Mouse (Mus musculus) limb, embryonic 14.5 days (tissue): ENCODE measurements around the gene Tnfsf12. TPM values are rescaled to one million over a fixed set of nuclear protein-coding genes. Genes with fewer than 3 reads are reported as not detected.
A peak's percentile ranks its signal among the peaks of the same experiment; 100 is the strongest.

Experiments used
- ATAC-seq: fragments of 200-750 bp; cut with Nextera tagmentation; 2 replicates; pipeline ENCODE4 v1.8.0; 2017; ENCODE audit warnings: low read depth, moderate number of reproducible peaks, moderate TSS enrichment; ENCODE audit not compliant: low FRiP score
- DNase-seq: peaks from one replicate; pipeline ENCODE4 v3.0.0-alpha.2; 2015; ENCODE audit warnings: low spot score
- H3K27ac ChIP-seq: fragments of 300-500 bp; sonication (generic); replicated peaks from 2 replicates; pipeline ENCODE4 v1.5.1; 2014; ENCODE audit warnings: low read depth, mild to moderate bottlenecking, low read length, moderate library complexity, mixed read lengths
- H3K27me3 ChIP-seq: fragments of 300-500 bp; sonication (generic); 2 replicates; pipeline ENCODE4 v1.6.1; 2014; ENCODE audit warnings: low read length, mixed read lengths; ENCODE audit not compliant: control insufficient read depth, insufficient read depth
- H3K36me3 ChIP-seq: fragments of 300-500 bp; sonication (generic); 2 replicates; pipeline ENCODE4 v1.6.1; 2014; ENCODE audit warnings: mild to moderate bottlenecking, low read length, moderate library complexity, mixed read lengths; ENCODE audit not compliant: control insufficient read depth, insufficient read depth
- H3K4me1 ChIP-seq: fragments of 300-500 bp; sonication (generic); 2 replicates; pipeline ENCODE4 v1.6.1; 2014; ENCODE audit warnings: antibody characterized with exemption, low read length, mixed read lengths; ENCODE audit not compliant: control insufficient read depth, insufficient read depth
- H3K4me2 ChIP-seq: fragments of 300-500 bp; sonication (generic); replicated peaks from 2 replicates; pipeline ENCODE4 v1.6.1; 2014; ENCODE audit warnings: low read depth, mild to moderate bottlenecking, low read length, moderate library complexity; ENCODE audit not compliant: severe bottlenecking
- H3K4me3 ChIP-seq: fragments of 300-500 bp; sonication (generic); replicated peaks from 2 replicates; pipeline ENCODE4 v1.5.1; 2014; ENCODE audit warnings: low read length
- H3K9ac ChIP-seq: fragments of 300-500 bp; sonication (generic); 2 replicates; pipeline ENCODE4 v1.6.1; 2014; ENCODE audit warnings: mild to moderate bottlenecking, low read depth, low read length, moderate library complexity; ENCODE audit not compliant: severe bottlenecking
- H3K9me3 ChIP-seq: fragments of 300-500 bp; sonication (generic); 2 replicates; pipeline ENCODE4 v1.6.1; 2016; ENCODE audit warnings: low read length; ENCODE audit not compliant: control insufficient read depth
- POLR2A ChIP-seq: fragments of 200-500 bp; IDR thresholded peaks from 2 replicates; pipeline ENCODE4 v1.8.0; 2012; ENCODE audit warnings: inconsistent platforms, mild to moderate bottlenecking, moderate library complexity, borderline replicate concordance; ENCODE audit not compliant: insufficient read depth, insufficient read length; ENCODE audit errors: extremely low read depth
- WGBS: fragments of 180-500 bp; shearing (Covaris S2); extraction: QIAGEN DNeasy Blood & Tissue Kit; methylation state at CpG from one replicate; pipeline ENCODE4 v1.1.7; 2014; 5-methylcytosine and 5-hydroxymethylcytosine counted together
- microRNA counts: library from miRNA; unstranded; fragments of <30 nt; microRNA quantifications from one replicate; lab custom pipeline; 2016
- microRNA-seq: library from miRNA; unstranded; fragments of <30 nt; microRNA quantifications from one replicate; pipeline ENCODE4, GENCODE M21; 2016
- polyA plus RNA-seq, 2 experiments: library from polyadenylated mRNA; depleted of rRNA in 1 of 2; stranded (reverse) in 1 of 2; unstranded in 1 of 2; fragments of >200 nt; fragmentation: Nextera tagmentation in 1 of 2; extraction: Ambion mirVana in 1 of 2; gene quantifications; 2 replicates each; pipeline versions ENCODE4 v1.2.1 to v1.2.3; 2012 to 2014

The Tnfsf12 gene
- polyA plus RNA-seq, 2 experiments, result 13.7 to 22.9 TPM

- WGBS, result 91% methylated on average over 5 of the region's 5 CpGs
- no peak for DNase-seq
- Histone ChIP-seq H3K4me2 (no peak overlapping the region), H3K4me3 (no peak overlapping the region), H3K9ac (no peak overlapping the region), H3K36me3 (peaks cover 96% of the 10 kb centered on the region), H3K27me3 (no peaks in the 10 kb centered on the region), H3K9me3 (no peaks in the 10 kb centered on the region), H3K27ac (no peak overlapping the region), H3K4me1 (no peaks in the 10 kb centered on the region)
- no peak for ATAC-seq
- no peak for TF ChIP-seq POLR2A
These were observed 49.8 kb downstream of the Tnfsf12 start for GRCm38 (mm10) chr11:69645860-69646259.

MicroRNA genes within 50 kb of the gene (microRNA counts, 519-probe panel; counts per million panel counts)
- not detected for microRNA mmu-miR-1934 (lab: Ali Mortazavi, UCI)

Small RNAs within 50 kb of the gene (microRNA-seq; reads per million reads assigned to microRNA genes)
- gene Mir1934, result 2.7 reads per million, percentile 5 among the genes with 10 or more reads in this experiment

Other genes starting within 250 kb of the Tnfsf12 start
Only the 30 nearest of the 36 such genes appear.
- 4.5 and 4.7 TPM in 2 replicates for gene Dnah2, start 146.7 kb downstream of the Tnfsf12 start, polyA plus RNA-seq (2012; rRNA removed)
- 3.6 and 4.2 TPM in 2 replicates for gene Dnah2, start 146.7 kb downstream of the Tnfsf12 start, polyA plus RNA-seq (2014; fragmentation: Nextera tagmentation; extraction: Ambion mirVana)
- 57.6 and 78.1 TPM in 2 replicates for gene Efnb3, start 135.6 kb downstream of the Tnfsf12 start, polyA plus RNA-seq (2012; rRNA removed)
- 12.7 and 14.6 TPM in 2 replicates for gene Efnb3, start 135.6 kb downstream of the Tnfsf12 start, polyA plus RNA-seq (2014; fragmentation: Nextera tagmentation; extraction: Ambion mirVana)
- gene Wrap53, start 115.6 kb downstream of the Tnfsf12 start, polyA plus RNA-seq (2012; rRNA removed), result 19.0 and 25.1 TPM in 2 replicates
- gene Wrap53, start 115.6 kb downstream of the Tnfsf12 start, polyA plus RNA-seq (2014; fragmentation: Nextera tagmentation; extraction: Ambion mirVana), result 20.6 and 20.8 TPM in 2 replicates
- 173 and 200 TPM in 2 replicates for gene Trp53, start 115.5 kb downstream of the Tnfsf12 start, polyA plus RNA-seq (2012; rRNA removed)
- gene Trp53, start 115.5 kb downstream of the Tnfsf12 start, polyA plus RNA-seq (2014; fragmentation: Nextera tagmentation; extraction: Ambion mirVana), result 138 and 155 TPM in 2 replicates
- gene Atp1b2, start 89.9 kb downstream of the Tnfsf12 start, polyA plus RNA-seq (2012; rRNA removed), result 17.9 and 20.6 TPM in 2 replicates
- gene Atp1b2, start 89.9 kb downstream of the Tnfsf12 start, polyA plus RNA-seq (2014; fragmentation: Nextera tagmentation; extraction: Ambion mirVana), result 9.1 and 10.4 TPM in 2 replicates
- gene Shbg, start 77.9 kb downstream of the Tnfsf12 start, polyA plus RNA-seq (2012; rRNA removed), result 0.05 TPM in 1 of 2 replicates, not detected in the other
- gene Shbg, start 77.9 kb downstream of the Tnfsf12 start, polyA plus RNA-seq (2014; fragmentation: Nextera tagmentation; extraction: Ambion mirVana), result not detected in 2 replicates
- 14.2 and 21.1 TPM in 2 replicates for gene Sat2, start 73.8 kb downstream of the Tnfsf12 start, polyA plus RNA-seq (2012; rRNA removed)
- 16.5 and 20.1 TPM in 2 replicates for gene Sat2, start 73.8 kb downstream of the Tnfsf12 start, polyA plus RNA-seq (2014; fragmentation: Nextera tagmentation; extraction: Ambion mirVana)
- 122 and 125 TPM in 2 replicates for gene Fxr2, start 62.9 kb downstream of the Tnfsf12 start, polyA plus RNA-seq (2012; rRNA removed)
- gene Fxr2, start 62.9 kb downstream of the Tnfsf12 start, polyA plus RNA-seq (2014; fragmentation: Nextera tagmentation; extraction: Ambion mirVana), result 28.9 and 33.8 TPM in 2 replicates
- gene Sox15, start 40.5 kb downstream of the Tnfsf12 start, polyA plus RNA-seq (2012; rRNA removed), result 1.5 and 2.1 TPM in 2 replicates
- gene Sox15, start 40.5 kb downstream of the Tnfsf12 start, polyA plus RNA-seq (2014; fragmentation: Nextera tagmentation; extraction: Ambion mirVana), result 1.0 and 3.0 TPM in 2 replicates
- 117 and 155 TPM in 2 replicates for gene Mpdu1, start 33.2 kb downstream of the Tnfsf12 start, polyA plus RNA-seq (2012; rRNA removed)
- gene Mpdu1, start 33.2 kb downstream of the Tnfsf12 start, polyA plus RNA-seq (2014; fragmentation: Nextera tagmentation; extraction: Ambion mirVana), result 28.9 and 30.8 TPM in 2 replicates
- 16.6 and 24.3 TPM in 2 replicates for gene Cd68, start 29.7 kb downstream of the Tnfsf12 start, polyA plus RNA-seq (2012; rRNA removed)
- gene Cd68, start 29.7 kb downstream of the Tnfsf12 start, polyA plus RNA-seq (2014; fragmentation: Nextera tagmentation; extraction: Ambion mirVana), result 20.5 and 24.7 TPM in 2 replicates
- gene Eif4a1, start 23.4 kb downstream of the Tnfsf12 start, polyA plus RNA-seq (2012; rRNA removed), result 887 and 919 TPM in 2 replicates
- gene Eif4a1, start 23.4 kb downstream of the Tnfsf12 start, polyA plus RNA-seq (2014; fragmentation: Nextera tagmentation; extraction: Ambion mirVana), result 547 and 561 TPM in 2 replicates
- 172 and 297 TPM in 2 replicates for gene Senp3, start 13.8 kb downstream of the Tnfsf12 start, polyA plus RNA-seq (2012; rRNA removed)
- 95.4 and 99.0 TPM in 2 replicates for gene Senp3, start 13.8 kb downstream of the Tnfsf12 start, polyA plus RNA-seq (2014; fragmentation: Nextera tagmentation; extraction: Ambion mirVana)
- 4.4 and 5.2 TPM in 2 replicates for gene Tnfsf13, start 10.1 kb downstream of the Tnfsf12 start, polyA plus RNA-seq (2012; rRNA removed)
- 0.77 and 0.98 TPM in 2 replicates for gene Tnfsf13, start 10.1 kb downstream of the Tnfsf12 start, polyA plus RNA-seq (2014; fragmentation: Nextera tagmentation; extraction: Ambion mirVana)
- gene Tnfsfm13, start 249 bp upstream of the Tnfsf12 start, polyA plus RNA-seq (2012; rRNA removed), result 3.8 and 6.9 TPM in 2 replicates
- 5.9 and 6.6 TPM in 2 replicates for gene Tnfsfm13, start 249 bp upstream of the Tnfsf12 start, polyA plus RNA-seq (2014; fragmentation: Nextera tagmentation; extraction: Ambion mirVana)
- 76.6 and 100 TPM in 2 replicates for gene Polr2a, start 62.8 kb upstream of the Tnfsf12 start, polyA plus RNA-seq (2012; rRNA removed)
- gene Polr2a, start 62.8 kb upstream of the Tnfsf12 start, polyA plus RNA-seq (2014; fragmentation: Nextera tagmentation; extraction: Ambion mirVana), result 40.7 and 45.3 TPM in 2 replicates
- 0.14 and 0.23 TPM in 2 replicates for gene Slc35g3, start 66.1 kb upstream of the Tnfsf12 start, polyA plus RNA-seq (2012; rRNA removed)
- gene Slc35g3, start 66.1 kb upstream of the Tnfsf12 start, polyA plus RNA-seq (2014; fragmentation: Nextera tagmentation; extraction: Ambion mirVana), result 0.21 TPM in 1 of 2 replicates, not detected in the other
- gene Zbtb4, start 70.1 kb upstream of the Tnfsf12 start, polyA plus RNA-seq (2012; rRNA removed), result 12.8 and 14.3 TPM in 2 replicates
- 4.1 and 5.0 TPM in 2 replicates for gene Zbtb4, start 70.1 kb upstream of the Tnfsf12 start, polyA plus RNA-seq (2014; fragmentation: Nextera tagmentation; extraction: Ambion mirVana)
- gene Chrnb1, start 100.1 kb upstream of the Tnfsf12 start, polyA plus RNA-seq (2012; rRNA removed), result 69.4 and 81.0 TPM in 2 replicates
- 14.1 and 19.0 TPM in 2 replicates for gene Chrnb1, start 100.1 kb upstream of the Tnfsf12 start, polyA plus RNA-seq (2014; fragmentation: Nextera tagmentation; extraction: Ambion mirVana)
- gene Fgf11, start 106.0 kb upstream of the Tnfsf12 start, polyA plus RNA-seq (2012; rRNA removed), result 17.2 and 17.5 TPM in 2 replicates
- 2.2 and 3.4 TPM in 2 replicates for gene Fgf11, start 106.0 kb upstream of the Tnfsf12 start, polyA plus RNA-seq (2014; fragmentation: Nextera tagmentation; extraction: Ambion mirVana)
- gene Tmem102, start 109.8 kb upstream of the Tnfsf12 start, polyA plus RNA-seq (2012; rRNA removed), result 1.8 TPM in 2 replicates
- 5.4 and 5.9 TPM in 2 replicates for gene Tmem102, start 109.8 kb upstream of the Tnfsf12 start, polyA plus RNA-seq (2014; fragmentation: Nextera tagmentation; extraction: Ambion mirVana)
- gene Gm39566, start 119.4 kb upstream of the Tnfsf12 start, polyA plus RNA-seq (2012; rRNA removed), result not detected in 2 replicates
- gene Gm39566, start 119.4 kb upstream of the Tnfsf12 start, polyA plus RNA-seq (2014; fragmentation: Nextera tagmentation; extraction: Ambion mirVana), result not detected in 2 replicates
- not detected in 2 replicates for gene Spem2, start 122.6 kb upstream of the Tnfsf12 start, polyA plus RNA-seq (2012; rRNA removed)
- gene Spem2, start 122.6 kb upstream of the Tnfsf12 start, polyA plus RNA-seq (2014; fragmentation: Nextera tagmentation; extraction: Ambion mirVana), result not detected in 2 replicates
- 0.65 and 0.79 TPM in 2 replicates for gene Spem1, start 126.3 kb upstream of the Tnfsf12 start, polyA plus RNA-seq (2012; rRNA removed)
- 0.18 TPM in 1 of 2 replicates, not detected in the other for gene Spem1, start 126.3 kb upstream of the Tnfsf12 start, polyA plus RNA-seq (2014; fragmentation: Nextera tagmentation; extraction: Ambion mirVana)
- gene Nlgn2, start 141.9 kb upstream of the Tnfsf12 start, polyA plus RNA-seq (2012; rRNA removed), result 96.0 and 123 TPM in 2 replicates
- 11.1 and 13.4 TPM in 2 replicates for gene Nlgn2, start 141.9 kb upstream of the Tnfsf12 start, polyA plus RNA-seq (2014; fragmentation: Nextera tagmentation; extraction: Ambion mirVana)
- 240 and 292 TPM in 2 replicates for gene Tmem256, start 142.7 kb upstream of the Tnfsf12 start, polyA plus RNA-seq (2012; rRNA removed)
- gene Tmem256, start 142.7 kb upstream of the Tnfsf12 start, polyA plus RNA-seq (2014; fragmentation: Nextera tagmentation; extraction: Ambion mirVana), result 368 and 382 TPM in 2 replicates
- 190 and 214 TPM in 2 replicates for gene Plscr3, start 150.5 kb upstream of the Tnfsf12 start, polyA plus RNA-seq (2012; rRNA removed)
- gene Plscr3, start 150.5 kb upstream of the Tnfsf12 start, polyA plus RNA-seq (2014; fragmentation: Nextera tagmentation; extraction: Ambion mirVana), result 137 and 140 TPM in 2 replicates
- 2.8 TPM in 2 replicates for gene Tnk1, start 162.9 kb upstream of the Tnfsf12 start, polyA plus RNA-seq (2012; rRNA removed)
- 3.2 and 3.3 TPM in 2 replicates for gene Tnk1, start 162.9 kb upstream of the Tnfsf12 start, polyA plus RNA-seq (2014; fragmentation: Nextera tagmentation; extraction: Ambion mirVana)
- not detected in 2 replicates for gene Tmem95, start 182.2 kb upstream of the Tnfsf12 start, polyA plus RNA-seq (2012; rRNA removed)
- not detected in 2 replicates for gene Tmem95, start 182.2 kb upstream of the Tnfsf12 start, polyA plus RNA-seq (2014; fragmentation: Nextera tagmentation; extraction: Ambion mirVana)
- gene Kctd11, start 185.6 kb upstream of the Tnfsf12 start, polyA plus RNA-seq (2012; rRNA removed), result 5.1 and 5.3 TPM in 2 replicates
- gene Kctd11, start 185.6 kb upstream of the Tnfsf12 start, polyA plus RNA-seq (2014; fragmentation: Nextera tagmentation; extraction: Ambion mirVana), result 6.0 and 6.5 TPM in 2 replicates